Mouse (Mus musculus) heart, postnatal 10 days (tissue): ENCODE measurements around the gene Mfsd8. TPM values are rescaled to one million over a fixed set of nuclear protein-coding genes. Genes with fewer than 3 reads are reported as not detected.

Source experiments
- total RNA-seq, 2 experiments: library from RNA; stranded (reverse); gene quantifications; 2 replicates each; pipeline ENCODE4 v1.2.3; 2021

Gene Mfsd8
- total RNA-seq, 2 experiments from 2014 or later: 15.3 to 16.3 TPM

Other genes with a start within 250 kb of the Mfsd8 start
- gene Slc25a31, start 138.0 kb downstream of the Mfsd8 start, total RNA-seq: under 1 TPM; 0.35 to 0.38 TPM
- gene Hspa4l, start 102.4 kb downstream of the Mfsd8 start, total RNA-seq: 10 to 100 TPM; 31.0 to 37.3 TPM
- gene Plk4, start 46.9 kb downstream of the Mfsd8 start, total RNA-seq: 10 to 100 TPM in 1 of 2 experiments, 1 to 10 TPM in 1; 9.4 to 14.7 TPM
- gene Abhd18, start 84 bp upstream of the Mfsd8 start, total RNA-seq: 10 to 100 TPM; 40.9 to 47.8 TPM
- not detected for gene 1700034I23Rik, start 55.7 kb upstream of the Mfsd8 start, total RNA-seq
- 10 to 100 TPM; 56.0 to 58.3 TPM for gene Larp1b, start 102.9 kb upstream of the Mfsd8 start, total RNA-seq
- 10 to 100 TPM; 42.3 to 46.9 TPM for gene Pgrmc2, start 236.2 kb upstream of the Mfsd8 start, total RNA-seq